Mouse (Mus musculus): Measurements from ENCODE around the gene Nemp1.

Nemp1 gene

GRCm38 (mm10) chr10:127666501-127667268, at the start of gene Nemp1:
Gene Nemp1 (plus strand): TSS chr10:127666901.
- DNase-seq (ENCODE audit: inconsistent ontology term): peak; percentile 99

DNA sequence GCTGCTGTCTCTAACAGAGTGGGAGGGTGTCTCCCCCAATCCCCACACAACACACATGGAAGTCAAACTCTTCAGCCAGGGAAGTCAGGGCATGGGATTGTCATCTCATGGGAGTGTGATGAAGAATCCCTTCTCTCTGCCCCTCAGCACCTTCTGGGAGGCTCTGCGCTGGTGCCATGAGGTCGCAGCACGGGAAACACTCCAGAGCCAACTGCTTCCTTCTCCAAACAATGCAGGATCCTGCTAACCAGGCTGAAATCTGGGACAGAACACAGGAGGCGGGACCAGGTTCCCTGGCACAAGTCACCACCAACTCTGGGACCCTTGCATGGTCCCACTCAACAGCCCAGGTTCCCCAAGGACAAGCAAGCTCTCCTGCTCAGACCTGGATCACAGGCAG, 49.4 kb upstream of the Nemp1 start:
- DNase-seq (ENCODE audit: inconsistent ontology term): no peak

- no peak for DNase-seq (ENCODE audit: inconsistent ontology term)
Observed at GRCm38 (mm10) chr10:127618173-127618572, 48.5 kb upstream of the Nemp1 start.

- DNase-seq (ENCODE audit: inconsistent ontology term): no peak
Observed at GRCm38 (mm10) chr10:127619119-127619721, 47.5 kb upstream of the Nemp1 start.

- DNase-seq (ENCODE audit: inconsistent ontology term): peak; percentile 59
Observed at GRCm38 (mm10) chr10:127619941-127620405, 46.7 kb upstream of the Nemp1 start.

DNA sequence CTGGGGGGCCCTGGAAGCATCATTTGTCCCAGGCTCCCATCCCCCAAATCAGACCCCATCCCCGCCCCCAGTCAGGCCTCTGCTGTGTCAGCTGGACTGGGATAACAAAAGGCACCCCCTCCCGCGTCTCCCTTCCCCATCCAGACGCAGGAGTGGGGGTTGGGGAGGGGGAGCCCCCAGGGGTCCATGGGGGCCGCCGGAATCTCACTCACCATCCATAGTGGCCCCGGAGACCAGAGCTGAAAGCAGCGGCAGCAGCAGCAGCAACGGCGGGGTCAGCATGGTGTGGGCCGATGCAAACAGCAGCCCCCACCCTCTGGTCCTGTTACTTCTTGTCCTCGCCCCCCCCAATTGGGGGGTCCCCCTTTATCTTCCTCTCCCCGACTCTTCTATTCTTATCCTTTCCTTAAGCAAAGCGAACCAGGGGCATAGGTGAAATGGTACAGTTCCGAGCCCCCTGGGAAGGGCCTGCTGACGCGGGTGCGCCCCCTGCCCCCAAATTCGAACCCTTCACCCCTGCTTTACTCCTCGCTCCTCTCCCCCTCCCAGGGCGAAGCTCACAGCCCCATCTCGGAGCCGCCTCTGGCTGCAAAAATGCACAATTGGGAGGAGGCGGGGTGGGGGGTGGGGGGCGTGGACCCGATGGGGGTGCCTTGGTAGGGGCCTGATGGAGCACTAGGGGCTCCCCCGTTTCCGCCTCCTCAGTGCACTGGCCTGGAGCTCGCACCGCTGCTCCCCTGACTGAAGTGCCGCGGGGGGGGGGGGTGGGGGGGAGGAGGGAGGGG, 46.1 kb upstream of the Nemp1 start, which contains the start of gene Lrp1:
Gene Lrp1, minus strand, starts transcription at position 743 of the 785 bp plus-strand sequence.
- peak; percentile 72 for DNase-seq (ENCODE audit: inconsistent ontology term)

GRCm38 (mm10) chr10:127621191-127622056, 45.3 kb upstream of the Nemp1 start:
- peak; percentile 98 for DNase-seq (ENCODE audit: inconsistent ontology term)

DNA sequence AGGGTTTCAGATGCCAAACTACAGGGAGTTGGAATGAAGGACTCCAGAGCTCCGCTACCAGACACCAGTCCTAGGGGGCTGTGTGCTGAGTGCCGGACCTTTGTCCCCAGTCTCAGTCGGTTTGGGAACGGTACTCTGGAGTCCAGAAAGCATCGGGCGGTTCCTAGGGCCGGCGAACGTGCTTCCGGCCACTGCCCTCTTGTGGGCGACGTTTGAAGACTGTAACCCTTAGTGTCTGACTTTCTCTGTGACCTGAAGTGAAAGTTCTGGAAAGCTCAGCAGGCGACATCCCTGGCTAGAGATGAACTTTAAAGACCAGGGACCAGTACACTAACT, 44.7 kb upstream of the Nemp1 start:
- DNase-seq (ENCODE audit: inconsistent ontology term): peak; percentile 86

DNA sequence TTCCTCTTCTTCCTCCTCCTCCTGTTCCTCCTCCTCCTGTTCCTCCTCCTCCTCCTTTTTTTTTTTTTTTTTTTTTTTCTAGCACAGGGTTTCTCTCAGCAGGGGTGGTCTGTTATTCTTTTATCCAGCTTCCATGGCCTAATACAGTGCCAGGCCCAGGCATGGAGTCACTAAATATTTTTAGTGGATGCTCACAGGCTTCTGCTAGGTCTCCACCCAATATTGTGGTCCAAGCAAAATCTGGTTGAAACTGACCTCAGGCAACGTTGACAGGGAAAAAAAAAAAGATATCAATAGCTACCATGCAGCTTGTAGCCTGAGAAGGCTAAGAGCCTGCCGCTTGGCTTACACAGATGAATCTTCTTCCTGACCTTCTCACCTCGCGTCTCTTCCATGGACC, 44.0 kb upstream of the Nemp1 start:
- no peak for DNase-seq (ENCODE audit: inconsistent ontology term)

- no peak for DNase-seq (ENCODE audit: inconsistent ontology term)
Observed at GRCm38 (mm10) chr10:127623439-127624216, 43.1 kb upstream of the Nemp1 start.

DNA sequence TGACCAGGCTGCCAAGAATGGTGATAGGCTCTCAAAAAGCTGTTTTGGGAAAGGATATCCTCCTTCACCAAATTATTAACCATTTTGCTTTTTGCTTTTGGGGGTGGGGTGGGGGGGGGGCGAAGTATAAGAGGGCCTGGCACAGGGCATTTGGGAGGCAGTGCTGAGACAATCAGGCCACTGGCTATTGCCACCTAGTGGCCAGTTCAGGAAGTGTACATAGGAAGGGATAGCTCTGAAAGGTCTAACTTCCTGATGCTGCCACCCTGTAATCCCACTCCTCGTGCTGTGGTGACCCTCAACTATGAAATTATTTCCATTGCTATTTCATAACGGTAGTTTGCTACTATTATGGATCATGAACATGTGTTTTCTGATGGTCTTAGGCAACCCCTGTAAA, 40.3 kb upstream of the Nemp1 start:
- no peak for DNase-seq (ENCODE audit: inconsistent ontology term)

GRCm38 (mm10) chr10:127631261-127632214, 35.2 kb upstream of the Nemp1 start:
- peak; percentile 40 for DNase-seq (ENCODE audit: inconsistent ontology term)

DNA sequence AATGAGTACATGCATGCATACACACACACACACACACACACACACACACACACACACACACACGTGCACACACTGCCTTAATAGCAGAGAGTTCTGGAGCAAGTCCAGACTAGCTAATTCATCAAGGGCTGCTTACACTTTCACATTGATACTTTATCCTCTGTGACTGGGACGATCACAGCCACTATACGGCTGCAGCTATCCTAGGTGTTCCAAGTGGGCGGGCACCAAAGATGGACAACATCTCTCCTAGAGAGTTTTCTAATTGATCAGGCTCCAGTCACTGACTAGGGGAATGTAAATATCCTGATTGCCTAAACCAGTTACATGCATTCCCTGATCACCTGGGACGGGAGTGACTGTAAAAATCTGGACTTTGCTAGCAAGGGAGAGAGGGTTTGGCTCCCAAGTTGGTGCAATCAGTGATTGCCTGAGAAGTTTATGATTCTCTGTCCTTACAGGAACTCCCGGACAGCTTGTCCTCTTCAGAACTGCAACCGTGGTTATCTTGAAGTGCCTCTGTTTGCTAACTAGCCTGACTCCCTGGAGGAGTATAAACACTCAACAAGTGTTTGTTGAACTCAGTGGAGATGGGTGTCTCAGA, 33.9 kb upstream of the Nemp1 start:
- DNase-seq (ENCODE audit: inconsistent ontology term): no peak

DNA sequence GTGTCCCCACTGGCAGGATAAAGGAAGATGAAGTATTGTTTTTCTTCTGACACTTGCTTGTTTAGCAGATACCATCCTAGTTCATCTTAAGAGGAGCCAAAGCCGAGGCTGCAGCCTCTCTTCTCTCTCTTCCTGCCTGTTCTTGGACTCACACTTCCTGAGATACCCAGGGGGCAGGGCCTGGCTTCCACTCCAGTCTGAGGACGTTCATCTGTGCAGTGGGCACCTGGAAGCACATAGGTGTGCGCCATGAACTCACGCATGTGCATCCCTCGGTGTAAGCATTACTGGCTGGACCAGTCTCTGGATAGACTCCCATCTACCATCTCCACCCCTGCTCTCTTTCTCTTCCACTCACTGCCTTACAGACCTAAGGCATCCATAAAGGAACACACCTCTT, 26.3 kb upstream of the Nemp1 start:
- DNase-seq (ENCODE audit: inconsistent ontology term): no peak

GRCm38 (mm10) chr10:127641861-127642771, 24.6 kb upstream of the Nemp1 start:
- DNase-seq (ENCODE audit: inconsistent ontology term): peak; percentile 81

DNA sequence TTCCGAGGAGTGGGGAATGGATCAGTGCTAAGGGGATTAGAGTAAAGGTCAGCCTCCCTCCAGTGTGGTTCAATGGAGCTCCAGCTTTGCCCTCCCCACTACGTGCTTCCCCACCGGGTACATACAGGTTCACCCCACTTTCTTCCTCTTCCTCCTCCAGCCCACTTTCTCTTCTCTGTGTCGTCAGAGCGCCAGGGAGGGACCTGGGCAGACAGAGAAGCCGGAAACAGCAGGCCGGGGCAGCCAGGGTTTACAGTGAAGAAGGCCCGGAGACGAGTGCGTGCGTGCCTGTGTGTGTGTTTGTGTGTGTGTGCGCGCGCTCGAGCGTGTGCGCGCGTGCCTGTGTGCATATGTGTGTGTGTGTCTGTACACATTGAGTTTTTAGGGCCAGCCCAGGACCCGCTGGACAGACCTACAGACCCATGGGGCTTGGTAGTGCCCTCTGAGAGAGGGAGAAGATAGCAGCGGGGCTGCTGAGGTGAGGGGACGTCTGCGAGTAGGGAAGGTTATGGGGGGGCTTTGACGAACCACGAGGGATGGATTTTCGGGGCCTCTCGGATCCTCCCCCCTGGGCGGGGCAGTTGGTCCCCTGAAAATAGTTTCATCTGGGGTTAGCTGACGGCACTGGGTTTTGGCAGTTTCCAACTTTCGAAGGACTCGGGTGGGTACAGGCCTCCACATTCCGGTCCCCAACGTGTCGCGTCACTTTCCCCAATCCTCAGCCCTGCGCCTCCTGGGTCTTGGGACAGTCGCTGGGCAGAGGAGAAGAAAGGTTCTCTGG, 23.7 kb upstream of the Nemp1 start, which contains the start of gene Stat6:
Gene Stat6, plus strand, starts transcription at position 215 of the 781 bp plus-strand sequence.
- peak; percentile 74 for DNase-seq (ENCODE audit: inconsistent ontology term)

DNA sequence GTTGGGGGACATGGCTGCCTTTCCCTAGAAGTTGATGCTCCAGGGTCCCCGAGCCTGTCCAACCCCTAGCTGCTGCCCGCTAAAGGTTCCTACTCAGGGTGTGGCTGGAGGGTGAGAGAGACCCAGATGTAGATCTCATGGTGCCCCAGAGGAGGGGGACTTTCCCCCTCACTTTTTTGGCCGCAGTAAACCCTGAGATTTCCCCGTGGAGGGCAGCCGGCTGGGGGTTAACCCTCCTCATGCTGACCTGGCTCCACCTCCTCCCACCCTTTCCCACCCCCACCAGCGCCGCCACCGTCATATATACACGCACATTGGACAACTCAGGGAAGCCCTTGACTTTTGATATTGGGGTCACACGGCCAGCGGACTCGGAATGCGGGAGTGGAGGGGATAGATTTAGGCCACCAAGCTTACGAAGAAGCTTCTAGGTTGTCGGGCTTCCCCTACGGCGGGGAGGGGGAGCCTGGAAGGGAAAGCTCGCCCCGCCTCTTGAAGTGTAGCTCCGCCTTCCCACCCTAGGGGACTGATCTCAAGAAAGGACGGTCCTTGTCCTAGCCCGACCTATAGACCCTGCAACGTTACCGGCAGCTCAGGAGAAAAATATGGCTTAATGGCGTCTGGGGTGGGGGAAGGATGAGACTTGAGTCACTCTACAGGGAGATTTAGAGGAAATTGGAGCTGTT, 23.0 kb upstream of the Nemp1 start:
- DNase-seq (ENCODE audit: inconsistent ontology term): peak; percentile 75

All from Muller cell, postnatal 12 days (primary cell).